Mouse (Mus musculus): ENCODE results near the gene Olfr1281. TPM values are rescaled to one million over a fixed set of nuclear protein-coding genes. Genes with fewer than 3 reads are reported as not detected.

The Olfr1281 gene
- not detected in 2 replicates for polyA plus RNA-seq (2015; fragmentation: Nextera tagmentation; extraction: Ambion mirVana)

GRCm38 (mm10) chr2:111326220-111326619, at the start of gene Olfr1281:
Gene Olfr1281, plus strand, starts transcription at chr2:111326520.

GRCm38 (mm10) chr2:111289836-111290235, 36.5 kb upstream of the Olfr1281 start, which contains the start of gene Olfr1278:
Gene Olfr1278, plus strand, starts transcription at chr2:111290136.

GRCm38 (mm10) chr2:111300374-111300773, 25.9 kb upstream of the Olfr1281 start, which contains the start of gene Olfr1279:
Gene Olfr1279, plus strand, starts transcription at chr2:111300635.

GRCm38 (mm10) chr2:111313717-111314116, 12.6 kb upstream of the Olfr1281 start, which contains the start of gene Olfr1280:
Gene Olfr1280, plus strand, starts transcription at chr2:111314017.

GRCm38 (mm10) chr2:111335976-111336375, 9.7 kb downstream of the Olfr1281 start, which contains the start of gene Olfr1282:
Gene Olfr1282, minus strand, starts transcription at chr2:111336076.

GRCm38 (mm10) chr2:111366490-111366889, 40.2 kb downstream of the Olfr1281 start, which contains the start of gene Olfr1283:
Gene Olfr1283, plus strand, starts transcription at chr2:111366790.

GRCm38 (mm10) chr2:111375222-111375621, 48.9 kb downstream of the Olfr1281 start, which contains the start of gene Olfr1284:
Gene Olfr1284, plus strand, starts transcription at chr2:111375522.

Other genes starting within 250 kb of the Olfr1281 start
- not detected in 2 replicates for gene Gm13941, start 220.5 kb upstream of the Olfr1281 start, polyA plus RNA-seq (2015; fragmentation: Nextera tagmentation; extraction: Ambion mirVana)
- not detected in 2 replicates for gene Gm15130, start 173.6 kb upstream of the Olfr1281 start, polyA plus RNA-seq (2015; fragmentation: Nextera tagmentation; extraction: Ambion mirVana)
- gene 4930430A15Rik, start 96.9 kb upstream of the Olfr1281 start, polyA plus RNA-seq (2015; fragmentation: Nextera tagmentation; extraction: Ambion mirVana), result not detected in 2 replicates
- gene Olfr1275, start 91.2 kb upstream of the Olfr1281 start, polyA plus RNA-seq (2015; fragmentation: Nextera tagmentation; extraction: Ambion mirVana), result not detected in 2 replicates
- not detected in 2 replicates for gene Olfr1276, start 72.0 kb upstream of the Olfr1281 start, polyA plus RNA-seq (2015; fragmentation: Nextera tagmentation; extraction: Ambion mirVana)
- gene Olfr1277, start 52.4 kb upstream of the Olfr1281 start, polyA plus RNA-seq (2015; fragmentation: Nextera tagmentation; extraction: Ambion mirVana), result not detected in 2 replicates
- not detected in 2 replicates for gene Olfr1278, start 36.4 kb upstream of the Olfr1281 start, polyA plus RNA-seq (2015; fragmentation: Nextera tagmentation; extraction: Ambion mirVana)
- gene Olfr1279, start 25.9 kb upstream of the Olfr1281 start, polyA plus RNA-seq (2015; fragmentation: Nextera tagmentation; extraction: Ambion mirVana), result not detected in 2 replicates
- gene Olfr1280, start 12.5 kb upstream of the Olfr1281 start, polyA plus RNA-seq (2015; fragmentation: Nextera tagmentation; extraction: Ambion mirVana), result not detected in 2 replicates
- not detected in 2 replicates for gene Olfr1282, start 9.6 kb downstream of the Olfr1281 start, polyA plus RNA-seq (2015; fragmentation: Nextera tagmentation; extraction: Ambion mirVana)
- not detected in 2 replicates for gene Olfr1283, start 40.3 kb downstream of the Olfr1281 start, polyA plus RNA-seq (2015; fragmentation: Nextera tagmentation; extraction: Ambion mirVana)
- not detected in 2 replicates for gene Olfr1284, start 49.0 kb downstream of the Olfr1281 start, polyA plus RNA-seq (2015; fragmentation: Nextera tagmentation; extraction: Ambion mirVana)
- not detected in 2 replicates for gene Olfr1286, start 96.6 kb downstream of the Olfr1281 start, polyA plus RNA-seq (2015; fragmentation: Nextera tagmentation; extraction: Ambion mirVana)
- not detected in 2 replicates for gene Olfr1287, start 122.6 kb downstream of the Olfr1281 start, polyA plus RNA-seq (2015; fragmentation: Nextera tagmentation; extraction: Ambion mirVana)
- not detected in 2 replicates for gene Olfr1288, start 147.6 kb downstream of the Olfr1281 start, polyA plus RNA-seq (2015; fragmentation: Nextera tagmentation; extraction: Ambion mirVana)
- gene Olfr1289, start 154.3 kb downstream of the Olfr1281 start, polyA plus RNA-seq (2015; fragmentation: Nextera tagmentation; extraction: Ambion mirVana), result not detected in 2 replicates
- not detected in 2 replicates for gene Olfr1290, start 167.3 kb downstream of the Olfr1281 start, polyA plus RNA-seq (2015; fragmentation: Nextera tagmentation; extraction: Ambion mirVana)
- not detected in 2 replicates for gene Olfr1291-ps1, start 170.7 kb downstream of the Olfr1281 start, polyA plus RNA-seq (2015; fragmentation: Nextera tagmentation; extraction: Ambion mirVana)
- gene Olfr1293-ps, start 198.7 kb downstream of the Olfr1281 start, polyA plus RNA-seq (2015; fragmentation: Nextera tagmentation; extraction: Ambion mirVana), result not detected in 2 replicates
- gene Olfr1294, start 213.8 kb downstream of the Olfr1281 start, polyA plus RNA-seq (2015; fragmentation: Nextera tagmentation; extraction: Ambion mirVana), result not detected in 2 replicates
- gene Olfr1295, start 243.2 kb downstream of the Olfr1281 start, polyA plus RNA-seq (2015; fragmentation: Nextera tagmentation; extraction: Ambion mirVana), result not detected in 2 replicates